Mouse (Mus musculus) gastrocnemius, adult 2 months (tissue): Measurements from ENCODE around the gene Bmpr1a. TPM values are rescaled to one million over a fixed set of nuclear protein-coding genes. Genes with fewer than 3 reads are reported as not detected.
"Not testable (repeated sequence)": the region's sequence is repeated elsewhere in the genome, so short reads cannot be mapped to it uniquely, and the experiment has no call there.

Experiments used
- DNase-seq: peaks from one replicate; pipeline ENCODE4 v3.0.0; 2022
- H3K27ac ChIP-seq: fragments of 200-600 bp; 2 replicates; pipeline ENCODE4 v1.8.1; 2022; ENCODE audit warnings: mild to moderate bottlenecking
- H3K4me3 ChIP-seq: fragments of 200-600 bp; 2 replicates; pipeline ENCODE4 v1.8.1; 2022; ENCODE audit warnings: mild to moderate bottlenecking, moderate library complexity
- CTCF ChIP-seq: fragments of 200-600 bp; IDR thresholded peaks from 2 replicates; pipeline ENCODE4 v1.8.1; 2022; ENCODE audit warnings: antibody characterized with exemption, mild to moderate bottlenecking, moderate library complexity
- intact Hi-C: fragments of 180-260 bp; cut with DNase I; formaldehyde crosslinking; loops from one replicate; pipeline ENCODE4 v1.15.1; 2025
- total RNA-seq, 2 experiments: library from RNA; stranded (reverse); gene quantifications; 2 replicates each; pipeline ENCODE4 v1.2.3; 2021

Bmpr1a gene
- total RNA-seq, 2 experiments from 2014 or later = 49.4 to 54.1 TPM

- Histone ChIP-seq H3K4me3 (no peak overlapping the region), H3K27ac (no peak overlapping the region)
- intact Hi-C loops = loop anchor here (1.0 to 2.0 kb wide), 2 partner anchors 30 to 199 kb away; no protein-coding TSS in a partner anchor
- TF ChIP-seq CTCF = no peak
- DNase-seq = no peak
Observed at GRCm38 (mm10) chr14:34371763-34372162, 131.4 kb downstream of the Bmpr1a start.

GRCm38 (mm10) chr14:34370921-34371320 is 132.2 kb downstream of the Bmpr1a start:
- intact Hi-C loops = no loop called here
- H3K27ac ChIP-seq = no peak overlapping the region
- TF ChIP-seq CTCF = no peak
- no peak overlapping the region for H3K4me3 ChIP-seq
- no peak for DNase-seq

- TF ChIP-seq CTCF = peak; percentile 39
- no peak overlapping the region for H3K27ac ChIP-seq
- DNase-seq = no peak
- no peak overlapping the region for H3K4me3 ChIP-seq
- intact Hi-C loops = no loop called here
Observed at GRCm38 (mm10) chr14:34370203-34370602, 132.9 kb downstream of the Bmpr1a start.

- no peak for TF ChIP-seq CTCF
- no peak for DNase-seq
- H3K4me3 ChIP-seq = no peak overlapping the region
- intact Hi-C loops = loop anchor here (10.0 kb wide), 1 partner anchor 280 kb away; the partner anchor contains the start of gene Anxa8
- H3K27ac ChIP-seq = no peak overlapping the region
Observed at GRCm38 (mm10) chr14:34365147-34365507, 138.0 kb downstream of the Bmpr1a start.

GRCm38 (mm10) chr14:34364254-34365146 is 138.6 kb downstream of the Bmpr1a start:
- Histone ChIP-seq H3K4me3 (peak overlapping the region; percentile 73), H3K27ac (peak overlapping the region; percentile 89)
- intact Hi-C loops = loop anchor here (5.0 to 10.0 kb wide), 2 partner anchors 52 to 280 kb away; partner anchors contain the start of genes Anxa8, Glud1 and Shld2
- DNase-seq = not testable (repeated sequence)

GRCm38 (mm10) chr14:34363490-34364253 is 139.5 kb downstream of the Bmpr1a start:
- DNase-seq = peak; percentile 89
- Histone ChIP-seq H3K4me3 (peak overlapping the region; percentile 73), H3K27ac (peak overlapping the region; percentile 89)
- TF ChIP-seq CTCF = peak; percentile 63
- intact Hi-C loops = loop anchor here (1.0 to 10.0 kb wide), 3 partner anchors 51 to 279 kb away; partner anchors contain the start of genes Anxa8, Glud1 and Shld2

GRCm38 (mm10) chr14:34362726-34363445 is 140.3 kb downstream of the Bmpr1a start:
- Histone ChIP-seq H3K27ac (peak overlapping the region; percentile 89), H3K4me3 (peak overlapping the region; percentile 73)
- intact Hi-C loops = loop anchor here (1.0 to 10.0 kb wide), 3 partner anchors 51 to 278 kb away; partner anchors contain the start of genes Anxa8, Glud1 and Shld2
- DNase-seq = peak; percentile 79
- peak; percentile 84 for TF ChIP-seq CTCF

GRCm38 (mm10) chr14:34362135-34362534 is 141.0 kb downstream of the Bmpr1a start:
- no peak for DNase-seq
- no peak for TF ChIP-seq CTCF
- Histone ChIP-seq H3K27ac (0 out of 2 replicates have a peak overlapping the region, but pooled peaks have one; percentile 89), H3K4me3 (no peak overlapping the region)
- intact Hi-C loops = loop anchor here (5.0 to 10.0 kb wide), 2 partner anchors 50 to 277 kb away; partner anchors contain the start of genes Anxa8, Glud1 and Shld2

Other genes starting within 250 kb of the Bmpr1a start
- 10 to 100 TPM; 10.7 to 11.8 TPM for gene Shld2, start 192.8 kb downstream of the Bmpr1a start, total RNA-seq
- gene Glud1, start 192.6 kb downstream of the Bmpr1a start, total RNA-seq = 100 to 1,000 TPM; 112 to 139 TPM
- not detected for gene Fam25c, start 147.9 kb downstream of the Bmpr1a start, total RNA-seq
- gene Sncg, start 128.6 kb downstream of the Bmpr1a start, total RNA-seq = 1 to 10 TPM; 4.0 to 4.8 TPM
- 10 to 100 TPM; 10.3 to 12.4 TPM for gene Mmrn2, start 127.9 kb downstream of the Bmpr1a start, total RNA-seq
- gene 9230112D13Rik, start 19.5 kb upstream of the Bmpr1a start, total RNA-seq = not detected
- gene Ldb3, start 85.3 kb upstream of the Bmpr1a start, total RNA-seq = 1,000 to 10,000 TPM; 1,886 to 2,548 TPM
- gene Opn4, start 96.8 kb upstream of the Bmpr1a start, total RNA-seq = not detected
- gene Wapl, start 170.6 kb upstream of the Bmpr1a start, total RNA-seq = 10 to 100 TPM; 38.8 to 40.0 TPM